Mouse (Mus musculus) midbrain, embryonic 13.5 days (tissue): Measurements from ENCODE around the gene Slc25a45. TPM values are rescaled to one million over a fixed set of nuclear protein-coding genes. Genes with fewer than 3 reads are reported as not detected.
A peak's percentile ranks its signal among the peaks of the same experiment; 100 is the strongest.

ENCODE experiments used
- ATAC-seq: fragments of 200-750 bp; cut with Nextera tagmentation; 2 replicates; pipeline ENCODE4 v1.8.0; 2017; ENCODE audit warnings: mild to moderate bottlenecking, moderate TSS enrichment, moderate library complexity
- H3K27ac ChIP-seq: fragments of 300-500 bp; sonication (generic); 2 replicates; pipeline ENCODE4 v1.5.1; 2015; ENCODE audit warnings: inconsistent platforms, mild to moderate bottlenecking, moderate library complexity
- H3K27me3 ChIP-seq: fragments of 300-500 bp; sonication (generic); 2 replicates; pipeline ENCODE4 v1.6.1; 2015; ENCODE audit warnings: mild to moderate bottlenecking, inconsistent platforms
- H3K36me3 ChIP-seq: fragments of 300-500 bp; sonication (generic); 2 replicates; pipeline ENCODE4 v1.6.1; 2015; ENCODE audit warnings: mild to moderate bottlenecking, inconsistent platforms
- H3K4me1 ChIP-seq: fragments of 300-500 bp; sonication (generic); replicated peaks from 2 replicates; pipeline ENCODE4 v1.6.1; 2015; ENCODE audit warnings: inconsistent platforms
- H3K4me2 ChIP-seq: fragments of 300-500 bp; sonication (generic); replicated peaks from 2 replicates; pipeline ENCODE4 v1.6.1; 2015; ENCODE audit warnings: moderate library complexity, mild to moderate bottlenecking, inconsistent platforms
- H3K4me3 ChIP-seq: fragments of 300-500 bp; sonication (generic); replicated peaks from 2 replicates; pipeline ENCODE4 v1.5.1; 2015; ENCODE audit warnings: mild to moderate bottlenecking, inconsistent platforms
- H3K9ac ChIP-seq: fragments of 300-500 bp; sonication (generic); replicated peaks from 2 replicates; pipeline ENCODE4 v1.6.1; 2015; ENCODE audit warnings: mild to moderate bottlenecking, inconsistent platforms
- H3K9me3 ChIP-seq: fragments of 300-500 bp; sonication (generic); 2 replicates; pipeline ENCODE4 v1.6.1; 2016; ENCODE audit warnings: mild to moderate bottlenecking, inconsistent platforms
- WGBS: fragments of 180-500 bp; shearing (Covaris S2); methylation state at CpG from one replicate; pipeline ENCODE4 v1.1.7; 2015; 5-methylcytosine and 5-hydroxymethylcytosine counted together
- polyA plus RNA-seq: library from polyadenylated mRNA; unstranded; fragments of >200 nt; fragmentation: Nextera tagmentation; extraction: Ambion mirVana; gene quantifications from 2 replicates; pipeline ENCODE4 v1.2.1, GENCODE M21; 2015

The Slc25a45 gene
- polyA plus RNA-seq, 1 experiment from 2014 or later: 2.0 TPM

DNA sequence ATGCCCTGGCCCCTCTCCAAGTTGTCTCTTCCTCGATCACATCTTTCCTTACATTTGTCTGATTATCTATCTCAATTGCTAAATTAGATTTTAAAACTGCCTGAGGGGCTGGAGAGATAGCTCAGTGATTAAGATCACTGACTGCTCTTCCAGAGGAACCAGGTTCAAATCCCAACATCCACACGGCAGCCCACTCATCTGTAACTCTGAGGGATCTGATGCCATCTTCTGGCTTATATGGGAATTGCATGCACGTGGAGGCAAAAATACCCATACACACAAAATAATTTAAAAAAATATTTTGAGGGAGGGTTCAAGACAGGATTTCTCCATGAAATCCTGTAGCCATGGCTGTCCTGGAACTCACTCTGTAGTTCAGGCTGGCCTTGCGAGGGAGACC, 8.2 kb downstream of the Slc25a45 start:
- Histone ChIP-seq H3K9ac (no peak overlapping the region), H3K27me3 (no peaks in the 10 kb centered on the region), H3K4me1 (peaks cover 6% of the 10 kb centered on the region; the same call in 1 of the 2 replicates), H3K9me3 (no peaks in the 10 kb centered on the region), H3K4me2 (no peak overlapping the region), H3K4me3 (no peak overlapping the region), H3K27ac (no peak overlapping the region), H3K36me3 (no peaks in the 10 kb centered on the region)
- no peak for ATAC-seq
- WGBS: 62% methylated on average over 4 of the region's 4 CpGs

DNA sequence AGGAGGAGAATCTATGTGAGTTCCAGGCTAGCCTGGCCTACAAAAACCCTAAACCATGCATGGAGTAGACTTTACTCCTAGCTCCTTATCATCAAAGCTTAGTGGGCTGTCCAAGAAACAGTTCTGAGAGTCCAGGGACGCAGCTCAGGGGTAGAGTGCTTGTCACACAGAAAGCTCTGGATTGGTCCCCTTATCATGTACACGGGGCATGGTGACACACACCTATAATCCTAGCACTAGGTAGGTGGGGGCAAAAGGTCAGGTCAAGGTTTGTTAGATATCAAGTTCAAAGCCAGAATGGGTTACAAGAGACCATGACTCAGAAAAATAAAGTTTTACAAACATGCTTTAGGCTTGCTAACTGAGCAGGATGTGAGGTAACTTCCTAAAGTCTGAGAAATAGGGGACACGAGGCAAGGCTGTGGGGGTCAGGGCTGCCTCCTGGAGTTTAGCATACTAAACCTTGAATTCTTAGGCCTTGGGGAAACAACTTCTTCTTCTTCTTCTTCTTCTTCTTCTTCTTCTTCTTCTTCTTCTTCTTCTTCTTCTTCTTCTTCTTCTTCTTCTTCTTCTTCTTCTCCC, 9.7 kb downstream of the Slc25a45 start:
- no peak for ATAC-seq
- no peak overlapping the region for H3K4me2 ChIP-seq
- H3K4me1 ChIP-seq: peaks cover 17% of the 10 kb centered on the region
- no peak overlapping the region for H3K27ac ChIP-seq
- H3K9me3 ChIP-seq: no peaks in the 10 kb centered on the region
- H3K27me3 ChIP-seq: no peaks in the 10 kb centered on the region
- 84% methylated on average over 3 of the region's 3 CpGs for WGBS
- no peak overlapping the region for H3K4me3 ChIP-seq
- peaks cover 10% of the 10 kb centered on the region for H3K36me3 ChIP-seq
- H3K9ac ChIP-seq: no peak overlapping the region

DNA sequence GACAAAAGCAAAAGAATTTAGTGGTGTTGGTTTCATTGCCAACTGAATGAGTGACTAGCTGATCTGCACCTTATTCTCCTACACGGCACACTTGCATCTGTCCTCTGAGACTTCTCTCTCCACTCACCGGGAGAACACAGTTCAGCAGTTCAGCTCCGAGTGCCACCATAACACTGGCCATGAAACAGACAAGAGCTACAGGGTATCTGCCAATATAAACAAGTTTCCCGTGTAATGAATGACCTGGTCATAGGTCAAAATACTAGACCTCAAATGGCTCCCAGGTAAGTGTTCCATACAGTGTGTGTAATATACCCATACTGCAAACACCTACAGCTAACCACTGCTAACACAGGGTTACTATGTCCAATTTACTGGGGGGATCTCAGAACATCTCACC, 11.6 kb downstream of the Slc25a45 start:
- H3K9me3 ChIP-seq: no peaks in the 10 kb centered on the region
- no peak overlapping the region for H3K9ac ChIP-seq
- H3K4me3 ChIP-seq: no peak overlapping the region
- WGBS: 73% methylated on average over 4 of the region's 4 CpGs
- no peak overlapping the region for H3K4me2 ChIP-seq
- H3K36me3 ChIP-seq: peaks cover 16% of the 10 kb centered on the region
- no peak overlapping the region for H3K27ac ChIP-seq
- no peak for ATAC-seq
- H3K27me3 ChIP-seq: no peaks in the 10 kb centered on the region
- peaks cover 30% of the 10 kb centered on the region for H3K4me1 ChIP-seq

DNA sequence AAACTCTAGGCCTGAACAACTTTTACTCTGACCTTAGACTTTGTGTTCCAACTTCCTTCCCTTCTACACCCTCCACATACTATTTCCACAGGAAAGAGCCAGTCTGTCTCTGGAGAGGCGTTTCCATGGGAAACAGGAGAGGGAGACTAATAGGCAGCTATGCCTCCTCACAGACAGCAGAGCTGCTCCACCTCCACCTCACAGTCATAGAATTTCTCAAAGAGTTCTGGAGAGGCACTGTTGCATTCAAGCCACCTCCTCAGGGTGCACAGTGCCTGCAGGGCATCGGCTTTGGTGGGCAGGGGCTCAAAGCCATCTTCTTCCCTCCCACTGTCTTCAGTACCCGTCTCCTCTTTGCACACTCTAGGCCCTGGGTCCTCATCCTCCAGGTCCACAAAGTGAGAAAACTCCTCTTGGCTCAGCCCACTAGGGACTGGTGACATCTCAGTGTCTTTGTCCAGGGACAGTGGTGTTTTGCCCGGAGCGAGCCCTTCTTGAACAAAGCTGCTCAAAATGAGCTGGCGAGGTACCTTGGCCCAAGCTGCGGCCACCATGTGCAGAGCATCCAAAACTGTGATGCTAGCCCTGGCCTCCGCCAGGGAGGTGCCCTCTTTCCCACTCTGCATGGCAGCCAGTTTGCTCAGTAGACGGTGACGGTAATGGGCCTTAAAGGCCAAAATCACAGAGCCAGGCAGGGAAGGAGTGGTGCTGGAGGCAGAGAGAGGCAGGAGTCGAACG, 14.1 kb downstream of the Slc25a45 start:
- no peaks in the 10 kb centered on the region for H3K27me3 ChIP-seq
- WGBS: 92% methylated on average over 12 of the region's 12 CpGs
- no peak overlapping the region; the same call in 1 of the 2 replicates for H3K9ac ChIP-seq
- H3K27ac ChIP-seq: no peak overlapping the region
- H3K9me3 ChIP-seq: no peaks in the 10 kb centered on the region
- peaks cover 27% of the 10 kb centered on the region for H3K36me3 ChIP-seq
- peak overlapping the region; percentile 84; the same call in 1 of the 2 replicates for H3K4me2 ChIP-seq
- H3K4me3 ChIP-seq: no peak overlapping the region
- ATAC-seq: no peak
- H3K4me1 ChIP-seq: peaks cover 36% of the 10 kb centered on the region

DNA sequence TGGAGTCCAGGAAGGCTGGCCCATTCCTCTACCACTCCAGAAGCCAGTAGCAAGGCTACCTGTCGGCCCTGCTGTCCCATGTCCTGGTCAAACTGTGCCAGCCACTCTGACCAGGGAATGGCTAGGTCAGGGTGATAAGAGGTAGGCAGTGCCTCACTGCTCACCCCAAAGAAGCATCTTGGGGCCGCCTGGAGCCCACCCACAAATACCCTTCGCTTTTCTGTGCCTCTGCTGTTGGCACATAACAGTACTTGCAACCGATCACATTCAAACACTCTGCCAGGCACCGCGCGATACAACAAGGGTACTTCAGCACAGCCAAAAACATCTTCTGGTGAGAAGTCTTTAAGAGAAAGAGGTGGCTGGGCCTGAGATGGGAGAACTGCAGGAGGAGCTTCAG, 14.7 kb downstream of the Slc25a45 start:
- ATAC-seq: no peak
- peaks cover 31% of the 10 kb centered on the region for H3K36me3 ChIP-seq
- H3K9me3 ChIP-seq: no peaks in the 10 kb centered on the region
- 90% methylated on average over 7 of the region's 7 CpGs for WGBS
- H3K4me1 ChIP-seq: peaks cover 36% of the 10 kb centered on the region
- peak overlapping the region; percentile 50 for H3K4me3 ChIP-seq
- peak overlapping the region; percentile 84; the same call in 1 of the 2 replicates for H3K4me2 ChIP-seq
- H3K27ac ChIP-seq: no peak overlapping the region
- H3K27me3 ChIP-seq: no peaks in the 10 kb centered on the region
- H3K9ac ChIP-seq: no peak overlapping the region; the same call in 1 of the 2 replicates

- Histone ChIP-seq H3K4me1 (peaks cover 36% of the 10 kb centered on the region), H3K4me3 (peak overlapping the region; percentile 50), H3K9me3 (no peaks in the 10 kb centered on the region), H3K27ac (0 out of 2 replicates have a peak overlapping the region, but pooled peaks have one; percentile 70), H3K4me2 (peak overlapping the region; percentile 84), H3K9ac (peak overlapping the region; percentile 75), H3K36me3 (peaks cover 36% of the 10 kb centered on the region), H3K27me3 (no peaks in the 10 kb centered on the region)
- WGBS: 93% methylated on average over 13 of the region's 13 CpGs
- ATAC-seq: no peak
Observed at GRCm38 (mm10) chr19:5892735-5893134, 15.1 kb downstream of the Slc25a45 start.

DNA sequence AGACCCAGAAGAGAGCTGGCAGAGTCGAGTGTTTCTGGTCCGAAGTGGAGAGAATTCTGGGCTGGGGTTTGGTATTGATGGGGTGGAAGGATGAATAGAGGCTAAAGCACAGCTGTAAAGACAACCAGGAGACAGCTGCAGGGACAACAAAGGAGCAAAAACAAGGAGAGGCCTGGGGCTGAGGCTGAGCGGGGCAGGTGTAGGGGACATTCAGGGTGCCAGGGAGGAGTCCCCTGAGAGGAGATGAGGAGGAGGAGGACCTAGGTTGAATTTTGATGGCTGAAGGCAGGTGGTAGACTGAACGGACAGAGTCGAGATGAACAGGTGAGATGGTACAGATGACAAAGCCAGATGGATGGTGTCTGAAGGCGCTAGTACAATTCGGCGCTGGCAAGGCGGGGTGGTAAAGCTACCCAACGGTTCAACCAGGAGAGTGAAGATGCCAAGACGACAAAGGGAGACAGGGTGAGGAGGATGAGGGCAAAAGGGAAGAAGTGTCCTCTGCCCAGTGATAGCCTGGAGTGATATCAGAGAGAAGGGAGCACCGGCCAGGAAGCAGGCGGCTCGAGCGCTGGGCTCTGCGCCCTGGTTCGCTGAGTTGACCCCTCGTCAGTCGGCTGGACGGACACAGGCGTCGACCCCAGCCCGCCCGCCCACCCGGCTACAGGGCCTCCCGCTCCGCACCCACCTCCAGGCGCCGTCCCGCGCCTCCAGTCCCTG, 15.8 kb downstream of the Slc25a45 start:
- Histone ChIP-seq H3K27me3 (no peaks in the 10 kb centered on the region), H3K9ac (peak overlapping the region; percentile 75), H3K4me3 (peak overlapping the region; percentile 50), H3K36me3 (peaks cover 42% of the 10 kb centered on the region), H3K4me2 (peak overlapping the region; percentile 84), H3K27ac (peak overlapping the region; percentile 70), H3K4me1 (peaks cover 36% of the 10 kb centered on the region), H3K9me3 (no peaks in the 10 kb centered on the region)
- no peak; the same call in 1 of the 2 replicates for ATAC-seq
- WGBS: 7% methylated on average over 31 of the region's 31 CpGs

DNA sequence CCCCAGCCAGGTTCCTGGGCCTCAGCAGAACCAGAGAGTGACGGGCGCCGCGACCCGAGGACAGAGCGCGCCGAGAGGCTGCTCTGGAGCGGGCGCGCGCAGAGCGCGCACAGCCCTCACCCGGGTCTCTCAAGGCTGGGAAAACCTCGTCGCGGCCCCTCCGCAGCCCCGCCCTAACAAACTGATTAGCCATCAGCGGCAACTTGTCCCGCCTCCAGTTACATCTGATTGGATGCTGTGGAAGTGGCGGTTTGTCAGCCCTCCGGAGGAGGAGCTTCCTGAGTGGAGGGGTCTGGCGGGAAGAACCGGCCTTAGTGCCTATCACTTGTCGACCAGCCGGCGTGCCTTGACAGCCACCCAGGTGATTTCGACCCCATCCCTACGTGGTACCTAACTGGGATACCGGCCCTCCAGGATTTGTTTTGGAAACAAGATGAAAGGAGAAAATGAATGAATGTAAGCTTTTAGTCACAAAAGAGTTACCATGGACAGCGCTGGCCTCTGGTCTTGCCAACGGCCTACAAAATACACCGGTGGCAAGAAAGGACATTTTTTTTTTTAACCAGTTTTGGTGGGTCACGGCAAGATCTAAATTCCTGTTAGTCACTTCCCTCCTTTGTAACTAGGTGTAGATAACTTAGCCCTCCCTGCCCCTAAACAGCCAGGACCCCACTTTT, 16.5 kb downstream of the Slc25a45 start, which contains the start of gene Tigd3:
Gene Tigd3, minus strand, starts transcription at position 148 of the 677 bp plus-strand sequence.
- WGBS: 4% methylated on average over 36 of the region's 36 CpGs
- H3K4me3 ChIP-seq: peak within 1 kb of the TSS; percentile 50
- peaks cover 46% of the 10 kb centered on the region for H3K36me3 ChIP-seq
- peak within 1 kb of the TSS; percentile 84 for H3K4me2 ChIP-seq
- H3K27ac ChIP-seq: peak within 1 kb of the TSS; percentile 70
- peak; percentile 97 for ATAC-seq
- peaks cover 36% of the 10 kb centered on the region for H3K4me1 ChIP-seq
- no peaks in the 10 kb centered on the region for H3K27me3 ChIP-seq
- peak within 1 kb of the TSS; percentile 75 for H3K9ac ChIP-seq
- H3K9me3 ChIP-seq: no peaks in the 10 kb centered on the region

GRCm38 (mm10) chr19:5907275-5907674, 29.7 kb downstream of the Slc25a45 start:
- 93% methylated on average over 3 of the region's 3 CpGs for WGBS
- no peak for ATAC-seq
- no peak overlapping the region for H3K27ac ChIP-seq
- H3K27me3 ChIP-seq: no peaks in the 10 kb centered on the region
- H3K9me3 ChIP-seq: no peaks in the 10 kb centered on the region
- H3K4me2 ChIP-seq: no peak overlapping the region
- H3K4me1 ChIP-seq: peaks cover 25% of the 10 kb centered on the region
- no peak overlapping the region for H3K4me3 ChIP-seq
- no peak overlapping the region for H3K9ac ChIP-seq
- H3K36me3 ChIP-seq: peaks cover 49% of the 10 kb centered on the region

- WGBS: 38% methylated on average over 6 of the region's 6 CpGs
- Histone ChIP-seq H3K9me3 (no peaks in the 10 kb centered on the region), H3K36me3 (peaks cover 20% of the 10 kb centered on the region), H3K27ac (peak overlapping the region; percentile 76), H3K4me2 (peak overlapping the region; percentile 79), H3K4me1 (peaks cover 34% of the 10 kb centered on the region), H3K27me3 (no peaks in the 10 kb centered on the region), H3K4me3 (peak overlapping the region; percentile 97), H3K9ac (peak overlapping the region; percentile 97)
- no peak for ATAC-seq
Observed at GRCm38 (mm10) chr19:5910221-5910620, 32.6 kb downstream of the Slc25a45 start.

GRCm38 (mm10) chr19:5911430-5912102, 34.0 kb downstream of the Slc25a45 start:
- H3K36me3 ChIP-seq: peaks cover 6% of the 10 kb centered on the region
- H3K27me3 ChIP-seq: no peaks in the 10 kb centered on the region
- WGBS: 6% methylated on average over 14 of the region's 14 CpGs
- no peak for ATAC-seq
- peak overlapping the region; percentile 79 for H3K4me2 ChIP-seq
- H3K9me3 ChIP-seq: no peaks in the 10 kb centered on the region
- H3K9ac ChIP-seq: peak overlapping the region; percentile 97
- H3K27ac ChIP-seq: peak overlapping the region; percentile 75
- H3K4me3 ChIP-seq: peak overlapping the region; percentile 97
- H3K4me1 ChIP-seq: peaks cover 34% of the 10 kb centered on the region
